In genomic region chr4:66321051-66321450, GRCm38 (mm10) we compare ENCODE assay signal across 12 mouse cellular contexts.
"Had no signal": no experiment of that assay in that cellular context is flagged by ENCODE, and none has a peak within 500 bp of the region (broad histone marks: within the 10 kb centered on the region; RNA-seq: fewer than 3 reads in every experiment).

No protein-coding gene starts in this region.

- DNase-seq: left cerebral cortex, postnatal 4 days; liver; liver, embryonic 13.5 days; liver, postnatal 0 days; lung, adult 18-20 months; lung, adult 2 months; lung, embryonic 14.5 days; lung, postnatal 10 days; lung, postnatal 14 days; lung, postnatal 36 days; lung, postnatal 4 days; midbrain, embryonic 14.5 days had no signal
